Mouse (Mus musculus): ENCODE data around the gene Tada2a. TPM values are rescaled to one million over a fixed set of nuclear protein-coding genes. Genes with fewer than 3 reads are reported as not detected.

The Tada2a gene
- total RNA-seq, 1 experiment, result 38.9 TPM

GRCm38 (mm10) chr11:84104036-84104435 is 25.4 kb downstream of the Tada2a start:
- Histone ChIP-seq H3K27ac (ENCODE audit: insufficient read depth, low read depth, low read length, poor library complexity, severe bottlenecking) (no peak overlapping the region), H3K9ac (ENCODE audit: insufficient read depth, low read depth, low read length, poor library complexity, severe bottlenecking) (no peak overlapping the region), H3K36me3 (ENCODE audit: control insufficient read depth, insufficient read depth, low read length, poor library complexity, severe bottlenecking) (peaks cover 43% of the 10 kb centered on the region), H3K4me1 (ENCODE audit: control insufficient read depth in 2 of 2, insufficient read depth in 2 of 2, low read length in 2 of 2, poor library complexity in 1 of 2) (no peaks in the 10 kb centered on the region), H3K4me3 (ENCODE audit: insufficient read depth in 1 of 2, low read depth in 1 of 2, low read length in 2 of 2, poor library complexity in 1 of 2, severe bottlenecking in 1 of 2) (no peak overlapping the region), H3K9me3 (ENCODE audit: control insufficient read depth, insufficient read depth, low read depth, low read length) (no peaks in the 10 kb centered on the region)
- TF ChIP-seq HCFC1 (IDR thresholded peaks at IDR 0.05; ENCODE audit: borderline replicate concordance, insufficient read depth, low read length), result no peak
- no peak for TF ChIP-seq MAFK (IDR thresholded peaks at IDR 0.05; ENCODE audit: insufficient read depth, low read depth, low read length)
- TF ChIP-seq CHD2 (IDR thresholded peaks at IDR 0.05; ENCODE audit: low read depth, low read length), result no peak
- no peak for TF ChIP-seq ZC3H11A (IDR thresholded peaks at IDR 0.05; ENCODE audit: borderline replicate concordance, low read depth, low read length)
- TF ChIP-seq ZNF384 (IDR thresholded peaks at IDR 0.05; ENCODE audit: low read depth, low read length), result no peak
- in situ Hi-C loops (cut with MboI; ENCODE audit: low sequenced_read_pairs in 2 of 2, unreplicated experiment in 2 of 2), result no loop called here
- no peak for DNase-seq (ENCODE audit: low read depth, low spot score)

GRCm38 (mm10) chr11:84101182-84101581 is 28.2 kb downstream of the Tada2a start:
- in situ Hi-C loops (cut with MboI; ENCODE audit: low sequenced_read_pairs in 2 of 2, unreplicated experiment in 2 of 2), result no loop called here
- H3K27ac ChIP-seq (ENCODE audit: insufficient read depth, low read depth, low read length, poor library complexity, severe bottlenecking), result no peak overlapping the region
- H3K4me3 ChIP-seq (ENCODE audit: insufficient read depth in 1 of 2, low read depth in 1 of 2, low read length in 2 of 2, poor library complexity in 1 of 2, severe bottlenecking in 1 of 2), result no peak overlapping the region
- H3K4me1 ChIP-seq (ENCODE audit: control insufficient read depth in 2 of 2, insufficient read depth in 2 of 2, low read length in 2 of 2, poor library complexity in 1 of 2), result no peaks in the 10 kb centered on the region
- H3K9me3 ChIP-seq (ENCODE audit: control insufficient read depth, insufficient read depth, low read depth, low read length), result no peaks in the 10 kb centered on the region
- peaks cover 44% of the 10 kb centered on the region for H3K36me3 ChIP-seq (ENCODE audit: control insufficient read depth, insufficient read depth, low read length, poor library complexity, severe bottlenecking)
- no peak for DNase-seq (ENCODE audit: low read depth, low spot score)
- TF ChIP-seq CHD2 (IDR thresholded peaks at IDR 0.05; ENCODE audit: low read depth, low read length) (no peak), HCFC1 (IDR thresholded peaks at IDR 0.05; ENCODE audit: borderline replicate concordance, insufficient read depth, low read length) (no peak), MAFK (IDR thresholded peaks at IDR 0.05; ENCODE audit: insufficient read depth, low read depth, low read length) (no peak), ZNF384 (IDR thresholded peaks at IDR 0.05; ENCODE audit: low read depth, low read length) (no peak), ZC3H11A (IDR thresholded peaks at IDR 0.05; ENCODE audit: borderline replicate concordance, low read depth, low read length) (no peak)
- no peak overlapping the region for H3K9ac ChIP-seq (ENCODE audit: insufficient read depth, low read depth, low read length, poor library complexity, severe bottlenecking)

DNA sequence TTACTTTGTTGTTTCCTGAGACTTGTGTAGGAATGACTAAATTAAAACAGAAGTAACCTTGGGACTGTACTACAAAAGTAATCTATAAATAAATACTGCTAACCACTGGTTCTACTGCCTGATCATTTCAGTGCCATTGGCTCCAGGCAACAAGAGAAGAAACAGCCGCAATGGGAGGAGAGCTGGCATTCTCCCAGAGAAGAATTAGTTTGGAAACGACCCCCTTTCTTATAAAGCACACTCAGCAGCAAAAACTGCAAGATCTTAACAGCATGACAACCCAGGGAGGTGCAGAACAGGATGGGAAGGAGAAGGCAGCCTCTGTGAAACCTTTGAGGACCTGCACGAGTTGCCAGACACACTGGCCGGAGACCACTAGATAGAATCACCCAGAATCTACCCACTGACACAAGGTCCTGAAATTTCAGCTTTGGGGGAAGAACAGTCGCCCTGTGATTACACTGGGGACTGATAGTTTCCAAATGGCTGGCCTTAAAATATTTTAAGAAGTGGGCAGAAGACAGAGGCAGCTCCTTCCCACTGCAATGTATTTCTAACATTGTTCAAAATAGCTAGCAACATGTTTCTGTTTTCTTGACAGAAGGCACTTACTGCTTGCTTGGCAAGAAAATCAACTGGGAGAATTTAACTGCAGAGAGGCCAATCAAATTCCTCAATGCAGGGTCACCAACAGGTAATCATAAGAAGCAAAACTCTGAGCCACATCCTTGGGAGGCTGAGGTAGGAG is 32.0 kb downstream of the Tada2a start:
- Histone ChIP-seq H3K9me3 (ENCODE audit: control insufficient read depth, insufficient read depth, low read depth, low read length) (no peaks in the 10 kb centered on the region), H3K27ac (ENCODE audit: insufficient read depth, low read depth, low read length, poor library complexity, severe bottlenecking) (no peak overlapping the region), H3K36me3 (ENCODE audit: control insufficient read depth, insufficient read depth, low read length, poor library complexity, severe bottlenecking) (peaks cover 28% of the 10 kb centered on the region), H3K4me3 (ENCODE audit: insufficient read depth in 1 of 2, low read depth in 1 of 2, low read length in 2 of 2, poor library complexity in 1 of 2, severe bottlenecking in 1 of 2) (no peak overlapping the region), H3K9ac (ENCODE audit: insufficient read depth, low read depth, low read length, poor library complexity, severe bottlenecking) (no peak overlapping the region), H3K4me1 (ENCODE audit: control insufficient read depth in 2 of 2, insufficient read depth in 2 of 2, low read length in 2 of 2, poor library complexity in 1 of 2) (no peaks in the 10 kb centered on the region)
- TF ChIP-seq CHD2 (IDR thresholded peaks at IDR 0.05; ENCODE audit: low read depth, low read length) (no peak), HCFC1 (IDR thresholded peaks at IDR 0.05; ENCODE audit: borderline replicate concordance, insufficient read depth, low read length) (no peak), ZC3H11A (IDR thresholded peaks at IDR 0.05; ENCODE audit: borderline replicate concordance, low read depth, low read length) (no peak), MAFK (IDR thresholded peaks at IDR 0.05; ENCODE audit: insufficient read depth, low read depth, low read length) (no peak), ZNF384 (IDR thresholded peaks at IDR 0.05; ENCODE audit: low read depth, low read length) (no peak)
- in situ Hi-C loops (cut with MboI; ENCODE audit: low sequenced_read_pairs in 2 of 2, unreplicated experiment in 2 of 2), result no loop called here
- DNase-seq (ENCODE audit: low read depth, low spot score), result no peak

- Histone ChIP-seq H3K27ac (ENCODE audit: insufficient read depth, low read depth, low read length, poor library complexity, severe bottlenecking) (no peak overlapping the region), H3K9ac (ENCODE audit: insufficient read depth, low read depth, low read length, poor library complexity, severe bottlenecking) (no peak overlapping the region), H3K4me3 (ENCODE audit: insufficient read depth in 1 of 2, low read depth in 1 of 2, low read length in 2 of 2, poor library complexity in 1 of 2, severe bottlenecking in 1 of 2) (no peak overlapping the region), H3K9me3 (ENCODE audit: control insufficient read depth, insufficient read depth, low read depth, low read length) (no peaks in the 10 kb centered on the region), H3K36me3 (ENCODE audit: control insufficient read depth, insufficient read depth, low read length, poor library complexity, severe bottlenecking) (peaks cover 22% of the 10 kb centered on the region), H3K4me1 (ENCODE audit: control insufficient read depth in 2 of 2, insufficient read depth in 2 of 2, low read length in 2 of 2, poor library complexity in 1 of 2) (no peaks in the 10 kb centered on the region)
- no peak for DNase-seq (ENCODE audit: low read depth, low spot score)
- TF ChIP-seq MAFK (IDR thresholded peaks at IDR 0.05; ENCODE audit: insufficient read depth, low read depth, low read length), result no peak
- no peak for TF ChIP-seq ZNF384 (IDR thresholded peaks at IDR 0.05; ENCODE audit: low read depth, low read length)
- no peak for TF ChIP-seq ZC3H11A (IDR thresholded peaks at IDR 0.05; ENCODE audit: borderline replicate concordance, low read depth, low read length)
- no peak for TF ChIP-seq HCFC1 (IDR thresholded peaks at IDR 0.05; ENCODE audit: borderline replicate concordance, insufficient read depth, low read length)
- no peak for TF ChIP-seq CHD2 (IDR thresholded peaks at IDR 0.05; ENCODE audit: low read depth, low read length)
- in situ Hi-C loops (cut with MboI; ENCODE audit: low sequenced_read_pairs in 2 of 2, unreplicated experiment in 2 of 2), result no loop called here
Measured at GRCm38 (mm10) chr11:84095084-84095483, 34.3 kb downstream of the Tada2a start.

Measured in ES-E14 (cell line).